Mouse (Mus musculus) lung, postnatal 25 days (tissue): Measurements from ENCODE around the gene Mkln1.
A peak's percentile ranks its signal among the peaks of the same experiment; 100 is the strongest.

Experiments
- DNase-seq: peaks from one replicate; pipeline ENCODE4 v3.0.0; 2022; ENCODE audit warnings: low spot score

The Mkln1 gene

GRCm38 (mm10) chr6:31517681-31518337 lies 119.3 kb downstream of the Mkln1 start:
- peak; percentile 79 for DNase-seq

- DNase-seq = peak; percentile 81
Observed at GRCm38 (mm10) chr6:31518338-31518698, 119.8 kb downstream of the Mkln1 start.

- no peak for DNase-seq
Observed at GRCm38 (mm10) chr6:31519001-31519471, 120.5 kb downstream of the Mkln1 start.

- no peak for DNase-seq
Observed at GRCm38 (mm10) chr6:31520486-31521215, 122.1 kb downstream of the Mkln1 start.

GRCm38 (mm10) chr6:31521491-31522355 lies 123.2 kb downstream of the Mkln1 start:
- peak; percentile 36 for DNase-seq

GRCm38 (mm10) chr6:31522478-31522877 lies 123.9 kb downstream of the Mkln1 start:
- DNase-seq = no peak

GRCm38 (mm10) chr6:31523039-31523438 lies 124.5 kb downstream of the Mkln1 start:
- DNase-seq = no peak

GRCm38 (mm10) chr6:31523657-31524056 lies 125.1 kb downstream of the Mkln1 start:
- no peak for DNase-seq

- no peak for DNase-seq
Observed at GRCm38 (mm10) chr6:31524121-31524520, 125.6 kb downstream of the Mkln1 start.

GRCm38 (mm10) chr6:31524647-31525046 lies 126.1 kb downstream of the Mkln1 start:
- DNase-seq = no peak

- DNase-seq = no peak
Observed at GRCm38 (mm10) chr6:31525231-31525900, 126.8 kb downstream of the Mkln1 start.

GRCm38 (mm10) chr6:31526929-31527328 lies 128.4 kb downstream of the Mkln1 start:
- no peak for DNase-seq

GRCm38 (mm10) chr6:31527897-31528296 lies 129.4 kb downstream of the Mkln1 start:
- peak; percentile 57 for DNase-seq

- no peak for DNase-seq
Observed at GRCm38 (mm10) chr6:31528339-31528738, 129.8 kb downstream of the Mkln1 start.

- DNase-seq = no peak
Observed at GRCm38 (mm10) chr6:31531880-31532279, 133.3 kb downstream of the Mkln1 start.

GRCm38 (mm10) chr6:31534705-31535104 lies 136.2 kb downstream of the Mkln1 start:
- no peak for DNase-seq

- DNase-seq = no peak
Observed at GRCm38 (mm10) chr6:31537193-31537592, 138.7 kb downstream of the Mkln1 start.

GRCm38 (mm10) chr6:31538112-31538511 lies 139.6 kb downstream of the Mkln1 start:
- no peak for DNase-seq

- no peak for DNase-seq
Observed at GRCm38 (mm10) chr6:31540018-31540417, 141.5 kb downstream of the Mkln1 start.

- peak; percentile 70 for DNase-seq
Observed at GRCm38 (mm10) chr6:31544318-31544717, 145.8 kb downstream of the Mkln1 start.

GRCm38 (mm10) chr6:31549361-31550051 lies 151.0 kb downstream of the Mkln1 start:
- peak; percentile 67 for DNase-seq
